Mouse (Mus musculus): ENCODE results near the gene Iqcn. TPM values are rescaled to one million over a fixed set of nuclear protein-coding genes. Genes with fewer than 3 reads are reported as not detected.

Iqcn gene
- polyA plus RNA-seq, 1 experiment from 2014 or later = not detected

DNA sequence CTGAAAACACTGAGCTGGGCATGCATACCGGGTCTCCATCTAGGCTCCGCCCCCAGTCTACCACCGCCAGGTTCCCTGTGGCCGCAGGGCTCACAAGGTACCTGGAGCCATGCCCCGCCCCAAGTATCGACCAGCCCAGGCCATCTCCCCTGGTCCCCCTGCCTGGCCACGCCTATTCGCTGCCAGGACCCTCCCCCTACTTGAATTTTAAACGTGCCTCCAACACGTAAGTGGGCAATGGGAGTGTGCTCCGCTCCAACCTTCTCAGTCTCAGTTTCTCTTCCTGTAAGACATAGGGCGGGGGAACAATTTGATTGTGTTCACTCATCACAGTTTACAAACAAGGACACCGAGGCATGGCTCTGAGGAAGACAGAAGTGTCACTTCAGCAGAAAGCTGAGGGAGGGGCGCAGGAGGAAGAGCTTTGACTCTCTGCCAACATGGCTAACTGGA is 43.0 kb upstream of the Iqcn start, which contains the start of gene Pgpep1:
Gene Pgpep1, minus strand, starts transcription at position 116 of the 453 bp plus-strand sequence.
- H3K36me3 ChIP-seq (ENCODE audit: control insufficient read depth, insufficient read depth, low read length) = peaks cover 19% of the 10 kb centered on the region
- DNase-seq (ENCODE audit: low spot score) (peak; percentile 69), ATAC-seq (ENCODE audit: low read depth) (peak; percentile 56)
- H3K27ac ChIP-seq (replicated peaks; ENCODE audit: low read depth, low read length) = peak within 1 kb of the TSS; percentile 74
- H3K4me1 ChIP-seq (ENCODE audit: control insufficient read depth, insufficient read depth, low read length) = peaks cover 6% of the 10 kb centered on the region; the same call in 1 of the 2 replicates
- peak within 1 kb of the TSS; percentile 88 for H3K4me2 ChIP-seq (ENCODE audit: low read depth, low read length)
- peak within 1 kb of the TSS; percentile 80 for H3K4me3 ChIP-seq (ENCODE audit: low read depth, low read length)
- peak within 1 kb of the TSS; percentile 85 for H3K9ac ChIP-seq (ENCODE audit: low read depth, low read length)
- under 1% methylated on average over 14 of the region's 14 CpGs for WGBS
- H3K9me3 ChIP-seq (ENCODE audit: control insufficient read depth, low read length) = no peaks in the 10 kb centered on the region
- H3K27me3 ChIP-seq (replicated peaks; ENCODE audit: control insufficient read depth, insufficient read depth, low read length) = no peaks in the 10 kb centered on the region

- Histone ChIP-seq H3K4me2 (ENCODE audit: low read depth, low read length) (no peak overlapping the region), H3K9ac (ENCODE audit: low read depth, low read length) (no peak overlapping the region), H3K27me3 (replicated peaks; ENCODE audit: control insufficient read depth, insufficient read depth, low read length) (no peaks in the 10 kb centered on the region), H3K4me3 (ENCODE audit: low read depth, low read length) (no peak overlapping the region), H3K9me3 (ENCODE audit: control insufficient read depth, low read length) (no peaks in the 10 kb centered on the region), H3K4me1 (ENCODE audit: control insufficient read depth, insufficient read depth, low read length) (no peaks in the 10 kb centered on the region; the same call in 1 of the 2 replicates), H3K27ac (replicated peaks; ENCODE audit: low read depth, low read length) (no peak overlapping the region), H3K36me3 (ENCODE audit: control insufficient read depth, insufficient read depth, low read length) (no peaks in the 10 kb centered on the region)
- 56% methylated on average over 4 of the region's 4 CpGs for WGBS
- DNase-seq (ENCODE audit: low spot score) = no peak
- ATAC-seq (ENCODE audit: low read depth) = no peak
Measured at GRCm38 (mm10) chr8:70663691-70664090, 39.6 kb upstream of the Iqcn start.

DNA sequence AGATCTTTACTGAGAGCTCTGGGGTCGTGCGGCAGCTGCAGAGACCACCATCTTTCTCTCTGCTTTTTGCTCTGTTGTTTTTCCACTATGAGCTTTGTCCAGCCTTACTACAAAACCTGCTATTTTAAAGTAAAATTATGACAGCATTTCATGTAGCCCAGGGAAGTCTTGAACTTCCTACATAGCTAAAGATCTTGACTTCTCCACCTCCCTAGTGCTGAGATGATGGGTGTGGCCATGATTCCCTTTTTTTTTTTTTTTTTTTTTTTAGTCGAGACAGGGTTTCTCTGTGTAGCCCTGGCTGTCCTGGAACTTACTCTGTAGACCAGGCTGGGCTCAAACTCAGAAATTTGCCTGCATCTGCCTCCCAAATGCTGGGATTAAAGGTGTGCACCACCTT is 38.6 kb upstream of the Iqcn start:
- Histone ChIP-seq H3K27me3 (replicated peaks; ENCODE audit: control insufficient read depth, insufficient read depth, low read length) (no peaks in the 10 kb centered on the region), H3K27ac (replicated peaks; ENCODE audit: low read depth, low read length) (no peak overlapping the region), H3K36me3 (ENCODE audit: control insufficient read depth, insufficient read depth, low read length) (no peaks in the 10 kb centered on the region), H3K4me3 (ENCODE audit: low read depth, low read length) (no peak overlapping the region), H3K9me3 (ENCODE audit: control insufficient read depth, low read length) (no peaks in the 10 kb centered on the region), H3K9ac (ENCODE audit: low read depth, low read length) (no peak overlapping the region), H3K4me2 (ENCODE audit: low read depth, low read length) (no peak overlapping the region), H3K4me1 (ENCODE audit: control insufficient read depth, insufficient read depth, low read length) (no peaks in the 10 kb centered on the region)
- 78% methylated on average over 3 of the region's 3 CpGs for WGBS
- no peak for ATAC-seq (ENCODE audit: low read depth)
- DNase-seq (ENCODE audit: low spot score) = no peak

- H3K27me3 ChIP-seq (replicated peaks; ENCODE audit: control insufficient read depth, insufficient read depth, low read length) = no peaks in the 10 kb centered on the region
- 42% methylated on average over 2 of the region's 2 CpGs for WGBS
- no peak overlapping the region for H3K27ac ChIP-seq (replicated peaks; ENCODE audit: low read depth, low read length)
- no peak for ATAC-seq (ENCODE audit: low read depth)
- no peak overlapping the region for H3K4me2 ChIP-seq (ENCODE audit: low read depth, low read length)
- DNase-seq (ENCODE audit: low spot score) = no peak
- H3K9ac ChIP-seq (ENCODE audit: low read depth, low read length) = no peak overlapping the region
- no peaks in the 10 kb centered on the region for H3K9me3 ChIP-seq (ENCODE audit: control insufficient read depth, low read length)
- no peaks in the 10 kb centered on the region for H3K4me1 ChIP-seq (ENCODE audit: control insufficient read depth, insufficient read depth, low read length)
- H3K4me3 ChIP-seq (ENCODE audit: low read depth, low read length) = no peak overlapping the region
- no peaks in the 10 kb centered on the region for H3K36me3 ChIP-seq (ENCODE audit: control insufficient read depth, insufficient read depth, low read length)
Measured at GRCm38 (mm10) chr8:70665599-70665998, 37.7 kb upstream of the Iqcn start.

- DNase-seq (ENCODE audit: low spot score) (no peak), ATAC-seq (ENCODE audit: low read depth) (0 out of 2 replicates have a peak, but pooled peaks have one; percentile 10)
- Histone ChIP-seq H3K9ac (ENCODE audit: low read depth, low read length) (no peak overlapping the region), H3K27me3 (replicated peaks; ENCODE audit: control insufficient read depth, insufficient read depth, low read length) (no peaks in the 10 kb centered on the region), H3K27ac (replicated peaks; ENCODE audit: low read depth, low read length) (no peak overlapping the region), H3K4me2 (ENCODE audit: low read depth, low read length) (no peak overlapping the region), H3K9me3 (ENCODE audit: control insufficient read depth, low read length) (no peaks in the 10 kb centered on the region), H3K4me1 (ENCODE audit: control insufficient read depth, insufficient read depth, low read length) (no peaks in the 10 kb centered on the region), H3K4me3 (ENCODE audit: low read depth, low read length) (no peak overlapping the region), H3K36me3 (ENCODE audit: control insufficient read depth, insufficient read depth, low read length) (no peaks in the 10 kb centered on the region)
- WGBS = 81% methylated on average over 5 of the region's 5 CpGs
Measured at GRCm38 (mm10) chr8:70667071-70667470, 36.2 kb upstream of the Iqcn start.

GRCm38 (mm10) chr8:70671615-70672324 is 31.5 kb upstream of the Iqcn start:
- H3K36me3 ChIP-seq (ENCODE audit: control insufficient read depth, insufficient read depth, low read length) = no peaks in the 10 kb centered on the region
- no peaks in the 10 kb centered on the region for H3K9me3 ChIP-seq (ENCODE audit: control insufficient read depth, low read length)
- H3K9ac ChIP-seq (ENCODE audit: low read depth, low read length) = no peak overlapping the region
- no peak overlapping the region for H3K27ac ChIP-seq (replicated peaks; ENCODE audit: low read depth, low read length)
- peaks cover 6% of the 10 kb centered on the region for H3K4me1 ChIP-seq (ENCODE audit: control insufficient read depth, insufficient read depth, low read length)
- H3K4me3 ChIP-seq (ENCODE audit: low read depth, low read length) = no peak overlapping the region
- no peaks in the 10 kb centered on the region for H3K27me3 ChIP-seq (replicated peaks; ENCODE audit: control insufficient read depth, insufficient read depth, low read length)
- ATAC-seq (ENCODE audit: low read depth) (no peak), DNase-seq (ENCODE audit: low spot score) (no peak)
- no peak overlapping the region for H3K4me2 ChIP-seq (ENCODE audit: low read depth, low read length)
- WGBS = 64% methylated on average over 10 of the region's 10 CpGs

DNA sequence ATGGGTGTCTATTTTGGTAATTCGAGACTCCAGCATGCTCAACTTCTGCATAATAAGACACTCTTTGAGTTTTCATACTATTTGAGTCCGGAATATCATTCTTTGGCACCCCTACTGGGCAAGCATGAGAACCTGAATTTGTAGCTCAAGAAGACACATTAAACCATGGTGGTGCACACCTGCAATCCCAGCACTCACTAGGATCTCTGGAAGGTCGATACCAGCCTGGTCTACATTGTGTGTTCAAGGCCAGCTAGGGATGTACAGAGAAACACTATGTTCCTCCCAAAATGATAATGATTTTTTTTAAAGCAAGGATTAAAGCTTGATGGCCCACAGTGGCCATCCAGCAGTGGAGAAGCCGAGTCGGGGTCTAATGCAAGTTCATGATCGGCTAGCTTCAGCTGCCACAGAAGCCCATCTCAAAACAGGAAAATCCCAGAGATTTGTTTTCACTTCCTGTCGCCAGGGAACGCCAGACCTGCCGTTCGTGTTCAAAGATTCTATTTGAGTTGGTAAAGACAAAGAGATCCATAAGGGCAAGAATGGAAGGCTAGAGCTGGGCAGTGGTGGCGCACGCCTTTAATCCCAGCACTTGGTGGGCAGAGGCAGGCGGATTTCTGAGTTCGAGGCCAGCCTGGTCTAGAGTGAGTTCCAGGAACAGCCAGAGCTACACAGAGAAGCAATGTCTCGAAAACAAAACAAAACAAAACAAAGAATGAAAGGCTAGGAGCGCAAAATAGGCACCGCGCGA is 30.8 kb upstream of the Iqcn start:
- Histone ChIP-seq H3K36me3 (ENCODE audit: control insufficient read depth, insufficient read depth, low read length) (0 out of 2 replicates have a peak, but pooled peaks cover 4% of the 10 kb centered on the region), H3K27ac (replicated peaks; ENCODE audit: low read depth, low read length) (peak overlapping the region; percentile 84), H3K9me3 (ENCODE audit: control insufficient read depth, low read length) (no peaks in the 10 kb centered on the region), H3K4me3 (ENCODE audit: low read depth, low read length) (peak overlapping the region; percentile 70), H3K4me2 (ENCODE audit: low read depth, low read length) (peak overlapping the region; percentile 52), H3K4me1 (ENCODE audit: control insufficient read depth, insufficient read depth, low read length) (peaks cover 6% of the 10 kb centered on the region), H3K9ac (ENCODE audit: low read depth, low read length) (peak overlapping the region; percentile 63), H3K27me3 (replicated peaks; ENCODE audit: control insufficient read depth, insufficient read depth, low read length) (no peaks in the 10 kb centered on the region)
- ATAC-seq (ENCODE audit: low read depth) = no peak
- no peak for DNase-seq (ENCODE audit: low spot score)
- 41% methylated on average over 19 of the region's 19 CpGs for WGBS

- Histone ChIP-seq H3K4me1 (ENCODE audit: control insufficient read depth, insufficient read depth, low read length) (peaks cover 6% of the 10 kb centered on the region), H3K9me3 (ENCODE audit: control insufficient read depth, low read length) (no peaks in the 10 kb centered on the region), H3K9ac (ENCODE audit: low read depth, low read length) (peak within 1 kb of the TSS; percentile 82), H3K4me3 (ENCODE audit: low read depth, low read length) (peak within 1 kb of the TSS; percentile 70), H3K36me3 (ENCODE audit: control insufficient read depth, insufficient read depth, low read length) (peaks cover 11% of the 10 kb centered on the region; the same call in 1 of the 2 replicates), H3K27me3 (replicated peaks; ENCODE audit: control insufficient read depth, insufficient read depth, low read length) (no peaks in the 10 kb centered on the region), H3K4me2 (ENCODE audit: low read depth, low read length) (peak within 1 kb of the TSS; percentile 82), H3K27ac (replicated peaks; ENCODE audit: low read depth, low read length) (peak within 1 kb of the TSS; percentile 95)
- DNase-seq (ENCODE audit: low spot score) (peak; percentile 100), ATAC-seq (ENCODE audit: low read depth) (peak; percentile 98)
- under 1% methylated on average over 60 of the region's 60 CpGs for whole genome bisulfite sequencing
Measured at GRCm38 (mm10) chr8:70673079-70673856, 30.0 kb upstream of the Iqcn start, which contains the start of gene Lsm4. Lsm4 (plus strand) TSS chr8:70673248.
